Mouse (Mus musculus) frontal cortex, adult (tissue): ENCODE measurements at regions not wholly inside any gene's neighbourhood (a gene's known extent, or its start where the extent isn't known, plus 50 kb on each side); places are given as distances from the start of the nearest gene placed in this dataset.

Experiments used
- ATAC-seq: cut with Nextera tagmentation; 2 replicates; pipeline ENCODE4 v1.9.2; 2017; ENCODE audit warnings: mild to moderate bottlenecking, moderate library complexity, mixed read lengths; ENCODE audit not compliant: low TSS enrichment

DNA sequence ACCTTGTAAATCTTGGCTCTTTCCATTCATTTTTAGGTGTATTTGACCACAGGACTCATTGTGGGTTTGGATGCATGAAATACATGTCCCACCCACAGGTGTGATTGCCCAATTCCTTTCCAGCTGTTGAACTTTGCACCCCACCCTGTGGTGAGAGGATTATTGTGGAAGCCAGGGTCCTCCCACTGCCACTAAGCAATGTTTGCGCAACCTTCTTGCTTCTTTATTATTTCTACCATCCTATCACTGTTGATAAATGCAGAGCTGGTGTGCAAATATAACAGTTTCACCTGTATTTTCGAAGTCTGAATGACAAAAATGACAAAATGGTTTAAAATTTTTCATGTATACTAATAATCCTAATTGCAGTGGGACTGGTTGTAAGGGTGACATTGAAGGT lies 315.9 kb upstream of the Vwc2 start:
- no peak for ATAC-seq

DNA sequence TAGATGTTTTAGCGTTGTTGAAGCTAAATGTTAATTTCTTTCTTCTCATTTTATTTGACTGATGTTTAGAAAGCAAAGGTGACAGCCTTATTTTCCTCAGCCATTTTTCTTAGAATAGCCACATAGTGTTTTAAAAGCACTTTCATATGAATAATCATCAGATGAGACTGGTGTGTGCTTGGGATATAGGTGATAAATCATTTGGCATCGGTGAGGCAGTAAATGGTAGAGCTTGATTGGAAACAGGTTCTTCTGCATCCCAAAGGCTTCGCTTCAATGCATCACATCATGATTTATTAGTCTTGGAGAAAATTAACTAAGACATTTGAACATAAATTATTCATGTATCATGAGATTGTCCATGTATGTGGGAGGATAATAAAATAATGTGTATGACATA lies 273.8 kb upstream of the Vwc2 start:
- ATAC-seq: no peak

DNA sequence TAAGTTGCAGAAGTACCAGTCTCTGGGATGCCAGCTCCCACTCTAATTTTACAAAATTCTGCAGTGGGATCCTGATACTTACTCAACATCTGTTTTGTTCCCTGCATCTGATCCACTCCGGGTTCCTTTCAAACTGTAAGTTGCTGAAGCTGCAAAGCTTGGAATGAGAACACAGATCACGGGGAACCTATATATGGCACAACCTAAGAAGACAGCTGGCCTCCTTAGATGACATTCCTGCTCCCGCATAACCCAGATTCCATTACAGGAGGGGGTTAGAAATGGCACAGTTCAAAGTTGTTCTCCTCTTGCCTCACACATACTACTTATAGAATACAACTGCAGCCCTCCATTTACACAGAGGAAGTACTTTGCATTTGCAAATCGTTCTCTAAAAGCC lies 272.9 kb upstream of the Vwc2 start:
- peak; percentile 91 for ATAC-seq

DNA sequence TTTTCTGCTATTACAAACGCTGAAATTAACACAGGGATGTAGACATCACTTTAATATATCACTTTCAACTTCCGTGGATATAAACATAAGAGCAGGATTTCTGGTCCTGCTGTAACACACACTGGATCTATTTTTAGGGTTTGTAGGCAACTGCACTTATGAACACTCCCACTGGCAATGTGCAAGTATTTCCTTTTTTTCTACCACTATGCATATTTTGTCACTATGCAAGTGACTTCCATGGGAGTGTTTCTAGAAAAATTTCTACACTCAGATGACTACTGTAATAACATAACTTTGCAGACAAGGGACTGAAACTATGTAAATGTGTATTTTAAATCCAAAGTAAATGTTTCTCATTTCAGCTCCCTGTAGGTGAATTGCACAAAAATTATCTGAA lies 241.8 kb upstream of the Vwc2 start:
- ATAC-seq: peak; percentile 91

DNA sequence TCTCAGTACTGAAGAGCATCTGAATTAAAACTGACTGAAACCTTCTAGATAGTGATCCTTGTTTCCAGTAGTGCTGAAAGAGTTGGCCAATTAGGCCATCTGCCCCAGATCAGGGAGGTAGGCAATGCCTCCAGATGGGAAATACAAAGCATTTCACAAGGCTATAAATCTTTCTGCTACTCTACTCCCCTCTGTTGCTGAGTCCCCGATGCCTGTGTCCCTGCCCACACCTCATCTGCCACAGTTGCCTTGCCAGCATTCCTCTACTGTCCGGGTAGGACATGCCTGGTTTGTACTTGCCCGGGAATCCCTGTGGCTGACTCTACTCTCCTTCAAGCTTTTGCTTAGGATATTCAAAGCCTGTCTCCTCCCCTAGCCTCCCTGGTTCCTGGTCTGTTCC lies 220.7 kb upstream of the Vwc2 start:
- peak; percentile 94 for ATAC-seq

DNA sequence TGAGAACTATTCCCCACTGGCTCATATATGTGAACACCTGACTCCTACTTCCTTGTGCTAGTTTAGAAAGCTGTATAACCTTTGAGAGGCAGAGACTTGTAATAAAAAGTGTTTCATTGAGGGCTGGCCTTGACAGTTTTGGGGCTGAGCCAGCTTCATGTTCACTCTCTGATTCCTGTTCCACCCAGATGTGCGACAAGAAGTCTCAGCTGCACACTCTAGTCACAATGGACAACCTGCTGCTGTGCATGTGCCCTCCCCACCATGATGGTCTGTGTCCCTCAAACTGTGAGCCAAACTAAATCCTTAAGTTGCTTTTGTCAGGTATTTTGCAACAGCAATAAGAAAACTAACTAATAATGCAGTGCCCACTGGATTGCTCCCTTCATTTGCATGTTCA lies 190.0 kb upstream of the Vwc2 start:
- ATAC-seq: no peak

DNA sequence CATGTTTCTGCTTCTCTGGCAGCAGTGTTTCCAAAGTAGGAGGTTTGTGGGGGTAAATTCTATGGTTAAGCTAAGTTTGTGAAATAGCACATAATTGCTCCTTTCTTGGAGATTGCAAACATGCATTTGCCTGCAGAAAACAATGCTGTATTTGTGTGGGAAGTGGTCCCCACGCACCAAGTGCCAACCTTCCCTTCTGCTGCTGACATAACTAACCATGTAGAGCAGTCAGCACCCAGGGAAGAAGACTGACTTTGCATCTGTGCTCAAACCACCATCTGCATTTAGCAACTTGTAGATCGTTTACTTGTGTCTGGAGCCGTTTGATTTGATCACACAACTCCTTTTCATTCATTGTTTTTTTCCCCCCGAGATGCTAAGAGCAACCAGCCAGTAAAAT lies 161.1 kb upstream of the Vwc2 start:
- peak; percentile 55 for ATAC-seq
